Mouse (Mus musculus) kidney, postnatal 0 days (tissue): ENCODE measurements around the gene Tgm2. TPM values are rescaled to one million over a fixed set of nuclear protein-coding genes. Genes with fewer than 3 reads are reported as not detected.

ENCODE experiments used
- ATAC-seq: fragments of 200-750 bp; cut with Nextera tagmentation; replicated peaks from 2 replicates; pipeline ENCODE4 v1.8.0; 2017; ENCODE audit warnings: low read depth, moderate number of reproducible peaks, moderate TSS enrichment, moderate library complexity; ENCODE audit not compliant: low FRiP score
- DNase-seq: peaks from one replicate; pipeline ENCODE4 v3.0.0-alpha.2; 2016; ENCODE audit warnings: low spot score
- H3K27ac ChIP-seq: fragments of 300-500 bp; sonication (generic); 2 replicates; pipeline ENCODE4 v1.5.1; 2014; ENCODE audit warnings: mild to moderate bottlenecking
- H3K27me3 ChIP-seq: fragments of 300-500 bp; sonication (generic); 2 replicates; pipeline ENCODE4 v1.6.1; 2014; ENCODE audit warnings: low read length, mixed read lengths; ENCODE audit not compliant: insufficient read depth
- H3K36me3 ChIP-seq: fragments of 300-500 bp; sonication (generic); 2 replicates; pipeline ENCODE4 v1.6.1; 2014; ENCODE audit warnings: low read length, mixed read lengths; ENCODE audit not compliant: insufficient read depth
- H3K4me1 ChIP-seq: fragments of 300-500 bp; sonication (generic); replicated peaks from 2 replicates; pipeline ENCODE4 v1.6.1; 2014; ENCODE audit warnings: antibody characterized with exemption, low read length, mixed read lengths; ENCODE audit not compliant: insufficient read depth
- H3K4me2 ChIP-seq: fragments of 300-500 bp; sonication (generic); 2 replicates; pipeline ENCODE4 v1.6.1; 2014; ENCODE audit warnings: mild to moderate bottlenecking, low read length, moderate library complexity, mixed read lengths
- H3K4me3 ChIP-seq: fragments of 300-500 bp; sonication (generic); replicated peaks from 2 replicates; pipeline ENCODE4 v1.5.1; 2014; ENCODE audit warnings: low read depth, low read length
- H3K9ac ChIP-seq: fragments of 300-500 bp; sonication (generic); 2 replicates; pipeline ENCODE4 v1.6.1; 2014; ENCODE audit warnings: low read depth, low read length
- H3K9me3 ChIP-seq: fragments of 300-500 bp; sonication (generic); replicated peaks from 2 replicates; pipeline ENCODE4 v1.6.1; 2016; ENCODE audit warnings: low read length, inconsistent platforms, mixed read lengths
- CTCF ChIP-seq: IDR thresholded peaks from 2 replicates; pipeline ENCODE4 v1.5.1; 2016; ENCODE audit warnings: antibody characterized with exemption, low read depth, mild to moderate bottlenecking, moderate library complexity
- WGBS: fragments of 180-500 bp; shearing (Covaris S2); extraction: QIAGEN DNeasy Blood & Tissue Kit; methylation state at CpG from one replicate; pipeline ENCODE4 v1.1.7; 2014; 5-methylcytosine and 5-hydroxymethylcytosine counted together
- polyA plus RNA-seq: library from polyadenylated mRNA; unstranded; fragments of >200 nt; fragmentation: Nextera tagmentation; extraction: Ambion mirVana; gene quantifications from 2 replicates; pipeline ENCODE4 v1.2.1, GENCODE M21; 2015

Gene Tgm2
- polyA plus RNA-seq, 1 experiment from 2014 or later = 26.9 TPM

GRCm38 (mm10) chr2:158115838-158116453 is 30.3 kb downstream of the Tgm2 start:
- Histone ChIP-seq H3K9me3 (no peaks in the 10 kb centered on the region), H3K9ac (no peak overlapping the region), H3K4me1 (peaks cover 15% of the 10 kb centered on the region; the same call in 1 of the 2 replicates), H3K4me2 (no peak overlapping the region), H3K27ac (no peak overlapping the region), H3K4me3 (no peak overlapping the region), H3K36me3 (peaks cover 8% of the 10 kb centered on the region), H3K27me3 (no peaks in the 10 kb centered on the region)
- ATAC-seq = 0 out of 2 replicates have a peak, but pooled peaks have one; percentile 29
- TF ChIP-seq CTCF = no peak
- DNase-seq = no peak
- WGBS = 78% methylated on average over 3 of the region's 3 CpGs

GRCm38 (mm10) chr2:158114931-158115330 is 31.3 kb downstream of the Tgm2 start:
- no peak for TF ChIP-seq CTCF
- H3K4me2 ChIP-seq = no peak overlapping the region
- H3K9me3 ChIP-seq = no peaks in the 10 kb centered on the region
- H3K27ac ChIP-seq = peak overlapping the region; percentile 90
- H3K27me3 ChIP-seq = no peaks in the 10 kb centered on the region
- peaks cover 8% of the 10 kb centered on the region for H3K36me3 ChIP-seq
- no peak overlapping the region for H3K4me3 ChIP-seq
- DNase-seq = no peak
- no peak overlapping the region for H3K9ac ChIP-seq
- H3K4me1 ChIP-seq = peaks cover 15% of the 10 kb centered on the region; the same call in 1 of the 2 replicates
- no peak for ATAC-seq
- WGBS = 47% methylated on average over 5 of the region's 5 CpGs

- no peaks in the 10 kb centered on the region for H3K27me3 ChIP-seq
- H3K9ac ChIP-seq = no peak overlapping the region
- no peak overlapping the region for H3K4me3 ChIP-seq
- peak overlapping the region; percentile 90 for H3K27ac ChIP-seq
- DNase-seq (peak; percentile 88), ATAC-seq (peak; percentile 73)
- H3K36me3 ChIP-seq = peaks cover 8% of the 10 kb centered on the region
- 20% methylated on average over 9 of the region's 9 CpGs for WGBS
- peaks cover 19% of the 10 kb centered on the region; the same call in 1 of the 2 replicates for H3K4me1 ChIP-seq
- TF ChIP-seq CTCF = no peak
- peak overlapping the region; percentile 34 for H3K4me2 ChIP-seq
- H3K9me3 ChIP-seq = no peaks in the 10 kb centered on the region
These were observed 32.5 kb downstream of the Tgm2 start for GRCm38 (mm10) chr2:158113591-158114257.

DNA sequence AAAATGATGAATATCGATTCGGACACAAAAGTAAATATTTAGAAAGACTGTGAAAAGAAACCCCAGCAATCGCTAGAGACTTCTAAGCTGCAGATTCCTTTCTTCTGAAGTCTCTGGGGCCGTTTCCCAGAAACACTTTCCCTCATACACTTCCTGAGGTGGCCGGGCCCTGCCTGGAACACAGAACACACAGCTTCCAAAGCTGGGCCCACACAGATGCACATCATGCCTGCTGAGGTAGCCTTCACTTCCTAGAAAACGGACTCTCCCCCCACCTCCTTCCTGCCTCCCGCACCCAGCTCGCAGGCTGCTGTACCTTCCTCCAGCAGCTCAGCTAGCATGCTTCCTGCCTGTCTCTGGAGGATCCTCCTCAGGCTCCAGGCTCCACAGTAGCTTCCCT is 36.7 kb downstream of the Tgm2 start:
- Histone ChIP-seq H3K36me3 (no peaks in the 10 kb centered on the region), H3K9me3 (no peaks in the 10 kb centered on the region), H3K4me2 (no peak overlapping the region), H3K9ac (peak overlapping the region; percentile 43; the same call in 1 of the 2 replicates), H3K4me1 (peaks cover 18% of the 10 kb centered on the region; the same call in 1 of the 2 replicates), H3K27ac (peak overlapping the region; percentile 72), H3K4me3 (no peak overlapping the region), H3K27me3 (no peaks in the 10 kb centered on the region)
- ATAC-seq (no peak), DNase-seq (peak; percentile 53)
- TF ChIP-seq CTCF = no peak
- WGBS = 35% methylated on average over 8 of the region's 8 CpGs

GRCm38 (mm10) chr2:158106947-158107587 is 39.2 kb downstream of the Tgm2 start:
- H3K27ac ChIP-seq = peak overlapping the region; percentile 36; the same call in 1 of the 2 replicates
- H3K9ac ChIP-seq = no peak overlapping the region
- ATAC-seq (peak; percentile 64; the same call in 1 of the 2 replicates), DNase-seq (peak; percentile 91)
- no peaks in the 10 kb centered on the region for H3K36me3 ChIP-seq
- no peaks in the 10 kb centered on the region for H3K9me3 ChIP-seq
- H3K4me3 ChIP-seq = no peak overlapping the region
- TF ChIP-seq CTCF = peak; percentile 92
- no peaks in the 10 kb centered on the region for H3K27me3 ChIP-seq
- no peak overlapping the region for H3K4me2 ChIP-seq
- 31% methylated on average over 6 of the region's 6 CpGs for WGBS
- H3K4me1 ChIP-seq = 0 out of 2 replicates have a peak, but pooled peaks cover 10% of the 10 kb centered on the region

DNA sequence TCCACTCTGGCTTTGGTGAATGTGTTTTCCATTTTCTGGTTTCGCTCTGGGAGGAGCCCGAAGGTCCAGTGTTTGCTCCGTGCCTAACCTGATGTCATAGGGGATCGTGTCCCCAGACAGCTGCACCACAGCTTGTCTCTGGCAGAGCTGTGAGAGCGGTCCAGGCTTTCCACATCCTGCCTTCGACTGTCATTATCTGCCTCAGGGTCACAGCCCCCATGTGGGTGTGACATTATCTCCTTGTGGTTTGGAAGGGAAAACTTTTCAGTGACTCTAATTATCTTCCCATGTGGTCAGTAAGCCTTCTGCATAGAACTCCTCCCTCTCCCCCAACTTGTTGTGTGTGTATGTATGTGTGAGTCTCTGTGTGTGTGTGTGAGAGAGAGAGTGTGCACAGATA is 40.6 kb downstream of the Tgm2 start:
- TF ChIP-seq CTCF = no peak
- Histone ChIP-seq H3K4me2 (no peak overlapping the region), H3K9me3 (no peaks in the 10 kb centered on the region), H3K27me3 (no peaks in the 10 kb centered on the region), H3K4me3 (no peak overlapping the region), H3K36me3 (no peaks in the 10 kb centered on the region), H3K27ac (no peak overlapping the region), H3K4me1 (0 out of 2 replicates have a peak, but pooled peaks cover 10% of the 10 kb centered on the region), H3K9ac (no peak overlapping the region)
- ATAC-seq = no peak
- DNase-seq = no peak
- WGBS = 71% methylated on average over 6 of the region's 6 CpGs
